Mouse (Mus musculus) liver, embryonic 14.5 days (tissue): ENCODE results near the gene Ap1g2. TPM values are rescaled to one million over a fixed set of nuclear protein-coding genes. Genes with fewer than 3 reads are reported as not detected.

Source experiments
- ATAC-seq: fragments of 200-750 bp; cut with Nextera tagmentation; 2 replicates; pipeline ENCODE4 v1.8.0; 2017; ENCODE audit warnings: moderate number of reproducible peaks, mild to moderate bottlenecking, moderate library complexity; ENCODE audit not compliant: insufficient read depth
- DNase-seq, 3 experiments: peaks; one replicate each; pipeline ENCODE4 v3.0.0-alpha.2; 2012 to 2013; ENCODE audit warnings: low read depth in 3 of 3, low spot score in 3 of 3
- H3K27ac ChIP-seq: fragments of 300-500 bp; sonication (generic); 2 replicates; pipeline ENCODE4 v1.5.1; 2014; ENCODE audit warnings: moderate library complexity, mild to moderate bottlenecking, control low read depth, inconsistent platforms
- H3K27me3 ChIP-seq: fragments of 300-500 bp; sonication (generic); 2 replicates; pipeline ENCODE4 v1.6.1; 2014; ENCODE audit warnings: mild to moderate bottlenecking, low read length, moderate library complexity; ENCODE audit not compliant: control insufficient read depth, insufficient read depth
- H3K36me3 ChIP-seq: fragments of 300-500 bp; sonication (generic); replicated peaks from 2 replicates; pipeline ENCODE4 v1.6.1; 2014; ENCODE audit warnings: low read depth; ENCODE audit not compliant: control insufficient read depth, insufficient read depth
- H3K4me1 ChIP-seq, 2 experiments: fragments of 200-500 bp in 1 of 2; fragments of 300-500 bp in 1 of 2; sonication (generic) in 1 of 2; replicated peaks; 2 replicates each; pipeline ENCODE4 v1.6.1; 2012 to 2014; ENCODE audit warnings: antibody characterized with exemption in 1 of 2, inconsistent platforms in 1 of 2, low read length in 1 of 2; ENCODE audit not compliant: control insufficient read depth in 2 of 2, insufficient read depth in 2 of 2
- H3K4me2 ChIP-seq: fragments of 300-500 bp; sonication (generic); 2 replicates; pipeline ENCODE4 v1.6.1; 2014; ENCODE audit warnings: low read depth, mild to moderate bottlenecking, control low read depth, moderate library complexity
- H3K4me3 ChIP-seq, 2 experiments: fragments of 200-500 bp in 1 of 2; fragments of 300-500 bp in 1 of 2; sonication (generic) in 1 of 2; 2 replicates each; pipeline ENCODE4 v1.5.1; 2012 to 2014; ENCODE audit warnings: low read depth in 2 of 2, low read length in 2 of 2, mild to moderate bottlenecking in 2 of 2, control low read depth in 1 of 2, inconsistent platforms in 1 of 2, moderate library complexity in 1 of 2; ENCODE audit not compliant: insufficient read depth in 1 of 2
- H3K9ac ChIP-seq: fragments of 300-500 bp; sonication (generic); replicated peaks from 2 replicates; pipeline ENCODE4 v1.6.1; 2014; ENCODE audit warnings: mild to moderate bottlenecking, control low read depth, moderate library complexity
- H3K9me3 ChIP-seq: fragments of 300-500 bp; sonication (generic); 2 replicates; pipeline ENCODE4 v1.6.1; 2016; ENCODE audit warnings: low read length, mixed read lengths; ENCODE audit not compliant: control insufficient read depth
- CTCF ChIP-seq: IDR thresholded peaks from 2 replicates; pipeline ENCODE4 v1.5.1; 2016; ENCODE audit warnings: antibody characterized with exemption, low read depth, control low read depth
- EP300 ChIP-seq: IDR thresholded peaks from 2 replicates; pipeline ENCODE4 v1.6.1; 2016; ENCODE audit warnings: antibody characterized with exemption, low read depth
- WGBS: fragments of 180-500 bp; shearing (Covaris S2); extraction: QIAGEN DNeasy Blood & Tissue Kit; methylation state at CpG from one replicate; pipeline ENCODE4 v1.1.7; 2014; ENCODE audit not compliant: insufficient replicate concordance; 5-methylcytosine and 5-hydroxymethylcytosine counted together
- polyA plus RNA-seq, 2 experiments: library from polyadenylated mRNA; depleted of rRNA in 1 of 2; stranded (reverse) in 1 of 2; unstranded in 1 of 2; fragments of >200 nt; fragmentation: Nextera tagmentation in 1 of 2; extraction: Ambion mirVana in 1 of 2; gene quantifications; 2 replicates each; pipeline versions ENCODE4 v1.2.1 to v1.2.3; 2012 to 2014

The Ap1g2 gene
- polyA plus RNA-seq, 2 experiments, result 13.4 to 21.2 TPM

DNA sequence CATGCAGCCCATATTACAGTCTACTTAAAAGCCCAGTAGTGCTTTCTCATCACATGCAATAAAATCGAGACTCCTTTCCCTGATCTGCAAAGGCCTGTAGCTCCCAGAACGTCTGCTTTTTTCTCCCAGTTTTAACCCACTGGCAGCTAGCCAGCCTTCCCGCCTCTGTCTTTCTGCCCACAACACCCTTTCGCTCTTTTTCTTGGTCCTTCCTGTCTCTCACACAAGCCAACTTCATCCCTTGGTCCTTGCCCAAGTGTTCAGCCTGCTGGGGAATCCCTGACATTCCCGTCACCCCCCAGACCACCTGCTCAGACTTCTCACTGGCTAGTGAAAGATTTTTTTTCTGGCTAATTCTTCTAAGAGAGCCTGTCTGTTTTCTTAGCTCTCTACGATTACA is 30.2 kb downstream of the Ap1g2 start:
- DNase-seq, result no peak
- H3K27me3 ChIP-seq, result peaks cover 14% of the 10 kb centered on the region
- H3K9me3 ChIP-seq, result no peaks in the 10 kb centered on the region

DNA sequence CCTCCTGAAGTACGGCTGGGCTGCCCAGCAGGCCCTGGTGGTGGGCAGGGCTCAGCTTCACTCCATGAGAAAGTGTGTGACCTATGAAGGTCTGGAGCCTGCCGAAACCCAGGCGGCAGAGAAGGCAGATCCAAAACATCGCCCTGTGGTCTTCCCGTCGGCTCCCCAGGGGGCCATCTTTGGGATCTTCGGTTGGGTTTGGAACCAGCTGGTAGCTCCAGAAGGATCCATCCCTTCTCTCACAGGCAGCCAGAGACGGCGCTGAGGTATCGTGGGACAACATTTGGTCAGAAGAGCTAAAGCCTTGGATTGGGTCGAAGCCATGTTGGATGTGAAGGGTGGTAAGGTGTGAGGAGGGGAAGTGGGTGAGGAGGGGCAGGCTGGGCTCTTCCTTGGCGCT is 32.0 kb downstream of the Ap1g2 start:
- H3K27me3 ChIP-seq, result peaks cover 14% of the 10 kb centered on the region
- H3K9ac ChIP-seq, result no peak overlapping the region
- no peak overlapping the region for H3K27ac ChIP-seq
- no peak for TF ChIP-seq CTCF
- TF ChIP-seq EP300, result no peak
- H3K4me3 ChIP-seq, result no peak overlapping the region
- no peaks in the 10 kb centered on the region for H3K9me3 ChIP-seq
- no peak for DNase-seq
- WGBS, result 83% methylated on average over 12 of the region's 12 CpGs
- no peak overlapping the region for H3K4me2 ChIP-seq
- H3K36me3 ChIP-seq, result no peaks in the 10 kb centered on the region; the same call in 1 of the 2 replicates
- H3K4me1 ChIP-seq, result peaks cover 7 to 10% of the 10 kb centered on the region in 2 experiments
- no peak for ATAC-seq

More for the DNA sequence above, 30.2 kb downstream of the Ap1g2 start:
- no peak overlapping the region for H3K4me3 ChIP-seq
- TF ChIP-seq EP300 (no peak), CTCF (no peak)
- no peak overlapping the region for H3K27ac ChIP-seq
- WGBS, result 56% methylated on average over 6 of the region's 6 CpGs
- no peaks in the 10 kb centered on the region; the same call in 1 of the 2 replicates for H3K36me3 ChIP-seq
- peaks cover 7 to 10% of the 10 kb centered on the region in 2 experiments for H3K4me1 ChIP-seq
- ATAC-seq, result no peak
- no peak overlapping the region for H3K4me2 ChIP-seq
- H3K9ac ChIP-seq, result no peak overlapping the region

DNA sequence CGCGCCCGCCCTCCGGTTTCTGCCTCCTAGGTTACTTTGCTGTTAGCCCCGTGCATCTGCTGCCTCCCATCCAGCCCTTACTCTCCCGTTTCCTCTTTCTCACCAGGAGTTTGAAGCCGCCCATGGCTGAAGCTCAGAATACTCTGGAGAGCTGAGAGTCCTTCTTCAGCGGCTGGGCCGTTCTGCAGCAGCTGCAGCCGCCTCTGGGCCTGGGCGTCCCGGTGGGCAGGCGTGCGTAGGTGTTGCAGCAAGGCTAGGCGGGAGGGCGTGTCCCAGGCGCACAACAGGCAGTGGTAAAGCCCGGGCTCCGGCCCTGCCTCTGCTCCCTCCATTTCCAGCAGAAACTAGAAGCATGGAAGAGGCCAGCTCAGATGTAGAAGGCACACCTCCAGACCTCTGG is 34.6 kb downstream of the Ap1g2 start:
- Histone ChIP-seq H3K4me1 (no peaks in the 10 kb centered on the region), H3K9me3 (no peaks in the 10 kb centered on the region), H3K9ac (no peak overlapping the region), H3K27ac (no peak overlapping the region), H3K4me2 (no peak overlapping the region), H3K4me3 (no peak overlapping the region), H3K27me3 (no peaks in the 10 kb centered on the region; the same call in 1 of the 2 replicates), H3K36me3 (no peaks in the 10 kb centered on the region; the same call in 1 of the 2 replicates)
- ATAC-seq (no peak), DNase-seq (no peak)
- no peak for TF ChIP-seq CTCF
- no peak for TF ChIP-seq EP300
- 34% methylated on average over 19 of the region's 19 CpGs for WGBS

DNA sequence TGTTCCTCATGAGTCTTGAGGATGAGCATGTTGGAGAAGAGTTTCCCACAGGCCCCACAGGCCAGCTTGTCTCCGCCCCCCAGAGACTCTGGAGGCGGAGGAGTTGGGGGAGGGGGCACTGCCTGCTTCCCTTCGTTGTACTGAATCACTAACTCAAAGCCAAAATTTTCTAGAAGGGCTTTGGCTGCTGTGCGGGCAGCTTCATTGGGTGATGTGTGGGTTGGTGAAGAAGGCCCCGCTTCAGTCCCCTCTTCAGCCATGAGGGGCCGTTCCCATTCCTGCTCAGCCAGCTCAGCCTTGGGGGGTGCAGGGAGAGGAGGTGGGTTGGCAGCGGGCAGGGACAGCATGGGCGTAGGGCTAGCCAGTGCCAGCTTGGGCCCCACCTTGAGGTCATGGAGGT is 40.4 kb downstream of the Ap1g2 start:
- H3K4me3 ChIP-seq, result no peak overlapping the region
- H3K27ac ChIP-seq, result no peak overlapping the region
- peaks cover 13 to 14% of the 10 kb centered on the region in 2 experiments for H3K4me1 ChIP-seq
- no peaks in the 10 kb centered on the region for H3K27me3 ChIP-seq
- no peak for ATAC-seq
- no peak for DNase-seq
- H3K4me2 ChIP-seq, result no peak overlapping the region
- TF ChIP-seq CTCF, result no peak
- no peak for TF ChIP-seq EP300
- 86% methylated on average over 8 of the region's 8 CpGs for WGBS
- H3K9ac ChIP-seq, result no peak overlapping the region
- no peaks in the 10 kb centered on the region for H3K9me3 ChIP-seq
- no peaks in the 10 kb centered on the region; the same call in 1 of the 2 replicates for H3K36me3 ChIP-seq

DNA sequence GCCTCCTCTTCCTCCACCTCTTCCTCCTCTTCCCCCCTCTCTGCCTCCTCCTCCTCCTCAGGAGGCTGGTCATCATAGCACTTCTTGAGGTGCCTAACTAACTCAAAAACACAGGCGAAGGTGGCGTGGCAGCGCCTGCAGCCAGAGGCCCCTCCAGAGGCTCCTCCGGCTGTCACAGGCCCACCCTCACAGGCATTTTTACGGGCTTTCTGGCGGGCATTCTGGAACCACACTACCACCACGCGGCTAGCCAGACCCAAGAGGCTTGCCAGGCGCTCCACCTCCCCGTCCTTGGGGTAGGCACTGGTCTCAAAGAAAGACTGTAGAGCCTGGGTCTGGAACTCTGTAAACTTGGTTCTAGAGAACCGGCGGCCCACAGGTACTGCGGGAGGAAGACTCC is 41.0 kb downstream of the Ap1g2 start:
- Histone ChIP-seq H3K27ac (no peak overlapping the region), H3K9me3 (no peaks in the 10 kb centered on the region), H3K4me3 (no peak overlapping the region), H3K4me2 (0 out of 2 replicates have a peak overlapping the region, but pooled peaks have one; percentile 4), H3K27me3 (no peaks in the 10 kb centered on the region), H3K9ac (no peak overlapping the region), H3K36me3 (no peaks in the 10 kb centered on the region; the same call in 1 of the 2 replicates), H3K4me1 (peaks cover 14 to 15% of the 10 kb centered on the region in 2 experiments)
- 82% methylated on average over 13 of the region's 13 CpGs for WGBS
- TF ChIP-seq CTCF (no peak), EP300 (no peak)
- DNase-seq, result no peak
- no peak for ATAC-seq
